Mouse (Mus musculus) heart, postnatal 0 days (tissue): ENCODE data around the gene Cpt1c.

Experiments used
- CTCF ChIP-seq: IDR thresholded peaks from 2 replicates; pipeline ENCODE4 v1.5.1; 2016; ENCODE audit warnings: antibody characterized with exemption, control low read depth, low read depth
- EP300 ChIP-seq: IDR thresholded peaks from 2 replicates; pipeline ENCODE4 v1.6.1; 2016; ENCODE audit warnings: antibody characterized with exemption, low read depth

- TF ChIP-seq EP300 = no peak
- TF ChIP-seq CTCF = no peak
Measured at GRCm38 (mm10) chr7:44964990-44965389, 9.7 kb downstream of the Cpt1c start.
